Mouse (Mus musculus): Measurements from ENCODE around the gene Rspo4. TPM values are rescaled to one million over a fixed set of nuclear protein-coding genes. Genes with fewer than 3 reads are reported as not detected.

The Rspo4 gene
- polyA plus RNA-seq, 1 experiment from 2014 or later = 0.55 TPM

DNA sequence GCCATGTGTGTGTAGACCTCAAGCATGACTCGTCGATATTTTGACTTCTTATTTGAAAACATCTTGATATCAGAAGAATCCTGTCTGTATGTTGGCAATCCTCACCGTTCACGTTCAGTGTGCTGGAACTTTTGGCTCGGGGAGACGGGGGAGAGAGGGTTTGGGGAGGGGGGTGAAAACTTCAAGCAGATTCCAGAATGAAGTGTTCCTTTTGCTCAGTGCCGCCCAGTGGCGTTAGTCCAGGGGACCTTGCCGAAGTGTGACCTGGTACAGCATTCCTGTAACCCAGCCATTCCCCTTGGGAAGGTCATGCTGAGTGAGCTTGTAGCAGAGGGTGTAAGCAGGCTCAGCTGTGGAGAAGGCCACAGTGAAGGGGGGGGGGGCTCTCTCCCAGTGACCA is 76.4 kb downstream of the Rspo4 start:
- H3K4me1 ChIP-seq (ENCODE audit: control insufficient read depth, insufficient read depth, low read depth, low read length) = peaks cover 6% of the 10 kb centered on the region
- no peak overlapping the region for H3K4me2 ChIP-seq (ENCODE audit: low read length)
- no peak for ATAC-seq
- WGBS = 76% methylated on average over 9 of the region's 9 CpGs
- H3K36me3 ChIP-seq (ENCODE audit: control insufficient read depth, insufficient read depth, low read length) = no peaks in the 10 kb centered on the region
- H3K4me3 ChIP-seq (ENCODE audit: low read length) = no peak overlapping the region
- H3K27me3 ChIP-seq (replicated peaks; ENCODE audit: control insufficient read depth, insufficient read depth, low read length) = no peaks in the 10 kb centered on the region
- H3K9me3 ChIP-seq (ENCODE audit: control insufficient read depth, low read length) = no peaks in the 10 kb centered on the region
- no peak overlapping the region for H3K27ac ChIP-seq (ENCODE audit: low read depth, low read length)
- H3K9ac ChIP-seq (ENCODE audit: low read depth, low read length) = no peak overlapping the region

GRCm38 (mm10) chr2:151921068-151921467 is 78.3 kb downstream of the Rspo4 start:
- WGBS = 70% methylated on average over 8 of the region's 8 CpGs
- no peaks in the 10 kb centered on the region for H3K27me3 ChIP-seq (replicated peaks; ENCODE audit: control insufficient read depth, insufficient read depth, low read length)

DNA sequence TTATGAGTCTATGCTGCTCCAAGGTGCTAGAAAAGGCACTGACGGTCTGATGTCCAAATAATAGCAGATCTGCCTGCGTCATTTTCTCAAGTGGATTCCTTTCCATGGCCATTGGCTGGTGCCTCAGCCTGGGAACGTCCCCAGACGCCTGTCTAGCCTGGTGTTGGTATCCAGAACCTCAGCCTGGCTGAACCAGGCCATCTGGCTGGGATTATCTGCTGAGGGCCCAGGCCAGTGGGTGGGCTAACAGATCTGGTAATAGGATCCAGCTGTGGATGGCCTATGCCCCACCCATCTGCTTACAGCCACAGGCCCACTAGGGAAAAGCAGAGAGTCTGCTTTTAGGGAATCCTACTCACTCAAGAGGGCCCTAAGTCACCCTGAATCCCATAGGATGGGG is 78.9 kb downstream of the Rspo4 start:
- WGBS = 68% methylated on average over 4 of the region's 4 CpGs

More at GRCm38 (mm10) chr2:151921068-151921467, 78.3 kb downstream of the Rspo4 start:
- Histone ChIP-seq H3K4me1 (ENCODE audit: control insufficient read depth, insufficient read depth, low read depth, low read length) (peaks cover 6% of the 10 kb centered on the region), H3K27ac (ENCODE audit: low read depth, low read length) (no peak overlapping the region), H3K36me3 (ENCODE audit: control insufficient read depth, insufficient read depth, low read length) (no peaks in the 10 kb centered on the region), H3K9ac (ENCODE audit: low read depth, low read length) (no peak overlapping the region), H3K4me2 (ENCODE audit: low read length) (no peak overlapping the region), H3K9me3 (ENCODE audit: control insufficient read depth, low read length) (no peaks in the 10 kb centered on the region), H3K4me3 (ENCODE audit: low read length) (no peak overlapping the region)
- no peak for ATAC-seq

More for the DNA sequence above, 78.9 kb downstream of the Rspo4 start:
- no peak overlapping the region for H3K4me3 ChIP-seq (ENCODE audit: low read length)
- no peak overlapping the region for H3K9ac ChIP-seq (ENCODE audit: low read depth, low read length)
- peaks cover 2% of the 10 kb centered on the region; the same call in 1 of the 2 replicates for H3K4me1 ChIP-seq (ENCODE audit: control insufficient read depth, insufficient read depth, low read depth, low read length)
- no peaks in the 10 kb centered on the region for H3K36me3 ChIP-seq (ENCODE audit: control insufficient read depth, insufficient read depth, low read length)
- no peak for ATAC-seq
- H3K4me2 ChIP-seq (ENCODE audit: low read length) = no peak overlapping the region
- H3K27me3 ChIP-seq (replicated peaks; ENCODE audit: control insufficient read depth, insufficient read depth, low read length) = no peaks in the 10 kb centered on the region
- H3K27ac ChIP-seq (ENCODE audit: low read depth, low read length) = no peak overlapping the region
- no peaks in the 10 kb centered on the region for H3K9me3 ChIP-seq (ENCODE audit: control insufficient read depth, low read length)

Other genes with a start within 250 kb of the Rspo4 start
- 24.8 and 28.3 TPM in 2 replicates for gene Snph, start 210.3 kb upstream of the Rspo4 start, polyA plus RNA-seq (2015; fragmentation: Nextera tagmentation; extraction: Ambion mirVana)
- 0.15 and 0.28 TPM in 2 replicates for gene Rad21l, start 174.4 kb upstream of the Rspo4 start, polyA plus RNA-seq (2015; fragmentation: Nextera tagmentation; extraction: Ambion mirVana)
- gene Tmem74b, start 140.9 kb upstream of the Rspo4 start, polyA plus RNA-seq (2015; fragmentation: Nextera tagmentation; extraction: Ambion mirVana) = 32.3 and 32.7 TPM in 2 replicates
- 65.1 and 65.7 TPM in 2 replicates for gene Psmf1, start 98.7 kb upstream of the Rspo4 start, polyA plus RNA-seq (2015; fragmentation: Nextera tagmentation; extraction: Ambion mirVana)
- 0.36 and 0.46 TPM in 2 replicates for gene Angpt4, start 68.3 kb downstream of the Rspo4 start, polyA plus RNA-seq (2015; fragmentation: Nextera tagmentation; extraction: Ambion mirVana)
- 43.4 and 45.9 TPM in 2 replicates for gene Fam110a, start 137.3 kb downstream of the Rspo4 start, polyA plus RNA-seq (2015; fragmentation: Nextera tagmentation; extraction: Ambion mirVana)
- 1.8 and 2.3 TPM in 2 replicates for gene Slc52a3, start 153.6 kb downstream of the Rspo4 start, polyA plus RNA-seq (2015; fragmentation: Nextera tagmentation; extraction: Ambion mirVana)
- 7.6 and 8.0 TPM in 2 replicates for gene Scrt2, start 238.6 kb downstream of the Rspo4 start, polyA plus RNA-seq (2015; fragmentation: Nextera tagmentation; extraction: Ambion mirVana)